Mouse (Mus musculus): ENCODE results near the gene Gm11146. TPM values are rescaled to one million over a fixed set of nuclear protein-coding genes. Genes with fewer than 3 reads are reported as not detected.

The Gm11146 gene
- polyA plus RNA-seq, 1 experiment, result not detected

- Histone ChIP-seq H3K27ac (ENCODE audit: control insufficient read depth, insufficient read depth, low read depth, low read length, poor library complexity) (no peak overlapping the region), H3K4me1 (ENCODE audit: control insufficient read depth, insufficient read depth, low read length) (no peaks in the 10 kb centered on the region), H3K4me3 (replicated peaks; ENCODE audit: control insufficient read depth, low read depth, low read length) (no peak overlapping the region)
- TF ChIP-seq CTCF (IDR thresholded peaks at IDR 0.05; ENCODE audit: control insufficient read depth, insufficient read depth, low read length) (no peak), POLR2A (IDR thresholded peaks at IDR 0.05; ENCODE audit: borderline replicate concordance, control insufficient read depth, low read depth, low read length) (no peak)
- 81% methylated on average over 3 of the region's 3 CpGs for WGBS
Observed at GRCm38 (mm10) chr16:77592986-77593385, 8.9 kb downstream of the Gm11146 start.

DNA sequence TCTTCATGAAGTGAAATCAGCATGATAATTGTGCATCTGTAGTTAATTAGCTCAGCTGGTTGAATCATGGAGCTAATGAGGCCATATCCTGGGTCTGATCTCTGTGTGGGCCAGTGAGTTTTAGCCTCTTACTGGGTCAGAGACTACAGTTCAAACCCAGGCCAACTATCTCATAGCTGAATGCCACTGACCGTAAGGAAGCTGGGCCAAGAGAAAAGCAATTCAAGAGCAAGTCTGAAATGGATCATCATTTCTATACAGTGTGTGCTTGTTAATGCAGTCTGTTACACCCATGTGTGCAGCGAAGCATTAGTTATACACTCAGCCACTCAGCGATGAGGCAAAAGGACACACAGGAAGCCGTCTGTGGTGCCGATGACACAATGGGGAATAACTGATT, 28.9 kb downstream of the Gm11146 start:
- 69% methylated on average over 5 of the region's 5 CpGs for WGBS

DNA sequence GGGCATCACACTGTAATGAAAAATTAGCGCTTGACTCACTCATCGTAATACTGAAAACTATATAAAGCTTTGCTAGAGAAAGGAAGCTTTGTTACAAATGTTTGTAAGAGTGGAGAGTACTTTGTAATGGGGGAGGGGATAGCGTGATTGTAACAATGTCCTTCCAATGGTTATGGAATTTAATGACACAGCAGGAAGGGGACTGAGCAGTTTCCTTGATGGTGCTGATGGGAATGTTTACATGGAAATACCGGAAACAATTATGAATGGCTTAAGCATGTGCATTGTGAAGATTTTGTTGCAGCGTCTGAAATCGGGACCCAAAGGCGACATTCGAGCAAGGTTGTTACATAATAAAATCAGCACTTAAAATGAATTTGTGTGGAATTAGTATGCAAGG, 32.4 kb downstream of the Gm11146 start:
- no peaks in the 10 kb centered on the region for H3K4me1 ChIP-seq (ENCODE audit: control insufficient read depth, insufficient read depth, low read length)
- TF ChIP-seq CTCF (IDR thresholded peaks at IDR 0.05; ENCODE audit: control insufficient read depth, insufficient read depth, low read length) (no peak), POLR2A (IDR thresholded peaks at IDR 0.05; ENCODE audit: borderline replicate concordance, control insufficient read depth, low read depth, low read length) (no peak)
- 83% methylated on average over 8 of the region's 8 CpGs for WGBS

More for the DNA sequence above, 28.9 kb downstream of the Gm11146 start:
- Histone ChIP-seq H3K27ac (ENCODE audit: control insufficient read depth, insufficient read depth, low read depth, low read length, poor library complexity) (no peak overlapping the region), H3K4me1 (ENCODE audit: control insufficient read depth, insufficient read depth, low read length) (no peaks in the 10 kb centered on the region), H3K4me3 (replicated peaks; ENCODE audit: control insufficient read depth, low read depth, low read length) (no peak overlapping the region)
- no peak for TF ChIP-seq CTCF (IDR thresholded peaks at IDR 0.05; ENCODE audit: control insufficient read depth, insufficient read depth, low read length)
- TF ChIP-seq POLR2A (IDR thresholded peaks at IDR 0.05; ENCODE audit: borderline replicate concordance, control insufficient read depth, low read depth, low read length), result no peak

GRCm38 (mm10) chr16:77568384-77568783, 33.5 kb downstream of the Gm11146 start:
- H3K27ac ChIP-seq (ENCODE audit: control insufficient read depth, insufficient read depth, low read depth, low read length, poor library complexity), result no peak overlapping the region
- no peak overlapping the region for H3K4me3 ChIP-seq (replicated peaks; ENCODE audit: control insufficient read depth, low read depth, low read length)
- H3K4me1 ChIP-seq (ENCODE audit: control insufficient read depth, insufficient read depth, low read length), result no peaks in the 10 kb centered on the region
- TF ChIP-seq CTCF (IDR thresholded peaks at IDR 0.05; ENCODE audit: control insufficient read depth, insufficient read depth, low read length) (no peak), POLR2A (IDR thresholded peaks at IDR 0.05; ENCODE audit: borderline replicate concordance, control insufficient read depth, low read depth, low read length) (no peak)
- 57% methylated on average over 3 of the region's 3 CpGs for WGBS

More for the DNA sequence above, 32.4 kb downstream of the Gm11146 start:
- Histone ChIP-seq H3K27ac (ENCODE audit: control insufficient read depth, insufficient read depth, low read depth, low read length, poor library complexity) (no peak overlapping the region), H3K4me3 (replicated peaks; ENCODE audit: control insufficient read depth, low read depth, low read length) (no peak overlapping the region)

- H3K4me3 ChIP-seq (replicated peaks; ENCODE audit: control insufficient read depth, low read depth, low read length), result no peak overlapping the region
- H3K27ac ChIP-seq (ENCODE audit: control insufficient read depth, insufficient read depth, low read depth, low read length, poor library complexity), result no peak overlapping the region
- no peaks in the 10 kb centered on the region for H3K4me1 ChIP-seq (ENCODE audit: control insufficient read depth, insufficient read depth, low read length)
- 63% methylated on average over 3 of the region's 3 CpGs for WGBS
- TF ChIP-seq POLR2A (IDR thresholded peaks at IDR 0.05; ENCODE audit: borderline replicate concordance, control insufficient read depth, low read depth, low read length) (no peak), CTCF (IDR thresholded peaks at IDR 0.05; ENCODE audit: control insufficient read depth, insufficient read depth, low read length) (no peak)
Observed at GRCm38 (mm10) chr16:77562852-77563251, 39.0 kb downstream of the Gm11146 start.

DNA sequence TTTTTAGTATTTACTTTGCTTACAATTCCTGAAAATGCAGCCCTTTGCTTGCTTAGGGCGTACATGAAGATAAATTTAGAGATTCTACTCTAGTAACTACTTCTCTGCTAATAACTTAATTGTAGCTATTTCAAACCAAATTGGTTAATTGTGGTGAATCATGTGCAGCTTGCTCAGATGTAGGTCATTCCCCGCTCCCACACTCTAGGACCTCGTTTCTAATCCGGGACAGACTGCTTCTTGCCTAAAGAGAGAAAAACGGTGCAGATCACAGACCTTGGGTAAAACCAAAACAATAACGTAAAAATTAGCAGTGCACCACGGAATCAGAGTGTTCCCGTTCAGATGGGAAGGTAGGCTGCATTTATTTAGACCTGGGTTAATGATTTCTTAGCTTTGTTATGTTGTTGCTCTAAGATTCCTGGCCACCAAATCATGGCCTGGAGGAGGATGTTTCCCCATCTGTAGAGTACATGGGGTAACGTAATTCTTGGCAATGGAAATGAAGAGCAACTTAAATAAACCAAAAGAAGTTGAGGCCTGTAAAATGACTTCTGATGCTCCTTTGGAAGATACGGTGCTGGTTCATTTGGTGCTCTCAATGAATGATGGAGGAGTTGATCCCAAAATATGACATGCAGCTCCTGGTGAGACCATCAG, 45.3 kb downstream of the Gm11146 start:
- Histone ChIP-seq H3K4me1 (ENCODE audit: control insufficient read depth, insufficient read depth, low read length) (no peaks in the 10 kb centered on the region), H3K27ac (ENCODE audit: control insufficient read depth, insufficient read depth, low read depth, low read length, poor library complexity) (no peak overlapping the region), H3K4me3 (replicated peaks; ENCODE audit: control insufficient read depth, low read depth, low read length) (no peak overlapping the region)
- WGBS, result 86% methylated on average over 10 of the region's 10 CpGs
- no peak for TF ChIP-seq POLR2A (IDR thresholded peaks at IDR 0.05; ENCODE audit: borderline replicate concordance, control insufficient read depth, low read depth, low read length)

DNA sequence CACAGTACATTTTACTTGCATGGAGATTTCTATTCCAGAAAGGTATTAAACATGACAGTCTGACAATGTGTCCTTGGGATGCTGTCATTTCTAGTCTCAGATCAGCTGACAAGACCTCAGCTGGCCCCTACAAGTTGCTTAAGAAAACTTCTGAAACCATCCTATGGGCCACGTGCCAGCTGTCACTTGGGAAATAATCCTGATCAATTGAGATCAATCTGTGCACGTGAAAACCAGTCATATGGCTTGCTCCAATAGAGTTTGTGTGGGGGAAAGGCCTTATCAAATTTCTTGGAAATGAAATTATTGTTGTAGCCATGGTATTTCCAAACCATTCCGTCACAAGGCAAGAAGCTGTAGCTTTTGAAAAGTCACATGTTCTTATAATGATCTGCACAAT, 50.8 kb downstream of the Gm11146 start:
- WGBS, result 71% methylated on average over 3 of the region's 3 CpGs
- TF ChIP-seq POLR2A (IDR thresholded peaks at IDR 0.05; ENCODE audit: borderline replicate concordance, control insufficient read depth, low read depth, low read length) (no peak), CTCF (IDR thresholded peaks at IDR 0.05; ENCODE audit: control insufficient read depth, insufficient read depth, low read length) (no peak)

More for the DNA sequence above, 50.8 kb downstream of the Gm11146 start:
- Histone ChIP-seq H3K27ac (ENCODE audit: control insufficient read depth, insufficient read depth, low read depth, low read length, poor library complexity) (no peak overlapping the region), H3K4me1 (ENCODE audit: control insufficient read depth, insufficient read depth, low read length) (no peaks in the 10 kb centered on the region), H3K4me3 (replicated peaks; ENCODE audit: control insufficient read depth, low read depth, low read length) (no peak overlapping the region)

Measured in bone marrow, adult 2 months (tissue).